Mouse (Mus musculus) right cerebral cortex, postnatal 14 days (tissue): ENCODE measurements around the gene Smyd3.

ENCODE experiments used
- DNase-seq: peaks from one replicate; pipeline ENCODE4 v3.0.0; 2022

Smyd3 gene

GRCm38 (mm10) chr1:179003406-179004132 lies 514.3 kb downstream of the Smyd3 start:
- no peak for DNase-seq

GRCm38 (mm10) chr1:178999876-179000528 lies 517.8 kb downstream of the Smyd3 start:
- no peak for DNase-seq

GRCm38 (mm10) chr1:178997870-178998269 lies 520.0 kb downstream of the Smyd3 start:
- no peak for DNase-seq

GRCm38 (mm10) chr1:178994263-178994662 lies 523.6 kb downstream of the Smyd3 start:
- DNase-seq: no peak

- DNase-seq: no peak
Measured at GRCm38 (mm10) chr1:178992503-178992902, 525.3 kb downstream of the Smyd3 start.

GRCm38 (mm10) chr1:178991470-178991869 lies 526.4 kb downstream of the Smyd3 start:
- no peak for DNase-seq

- no peak for DNase-seq
Measured at GRCm38 (mm10) chr1:178991045-178991444, 526.8 kb downstream of the Smyd3 start.

GRCm38 (mm10) chr1:178989485-178989884 lies 528.4 kb downstream of the Smyd3 start:
- DNase-seq: no peak

- DNase-seq: no peak
Measured at GRCm38 (mm10) chr1:178988176-178988575, 529.7 kb downstream of the Smyd3 start.

- no peak for DNase-seq
Measured at GRCm38 (mm10) chr1:178981641-178982040, 536.2 kb downstream of the Smyd3 start.

- no peak for DNase-seq
Measured at GRCm38 (mm10) chr1:178980185-178980584, 537.7 kb downstream of the Smyd3 start.

GRCm38 (mm10) chr1:178978617-178979245 lies 539.1 kb downstream of the Smyd3 start:
- DNase-seq: no peak

GRCm38 (mm10) chr1:178972055-178972454 lies 545.8 kb downstream of the Smyd3 start:
- DNase-seq: no peak

- DNase-seq: no peak
Measured at GRCm38 (mm10) chr1:178961661-178962060, 556.2 kb downstream of the Smyd3 start.

- peak; percentile 96 for DNase-seq
Measured at GRCm38 (mm10) chr1:178960015-178960559, 557.8 kb downstream of the Smyd3 start.

GRCm38 (mm10) chr1:178958641-178959040 lies 559.2 kb downstream of the Smyd3 start:
- no peak for DNase-seq

- DNase-seq: no peak
Measured at GRCm38 (mm10) chr1:178952910-178953309, 564.9 kb downstream of the Smyd3 start.

- no peak for DNase-seq
Measured at GRCm38 (mm10) chr1:178942251-178942963, 575.4 kb downstream of the Smyd3 start.

- DNase-seq: no peak
Measured at GRCm38 (mm10) chr1:178940353-178940752, 577.5 kb downstream of the Smyd3 start.

- no peak for DNase-seq
Measured at GRCm38 (mm10) chr1:178936976-178937375, 580.9 kb downstream of the Smyd3 start.

GRCm38 (mm10) chr1:178936457-178936856 lies 581.4 kb downstream of the Smyd3 start:
- DNase-seq: no peak

GRCm38 (mm10) chr1:178933953-178934637 lies 583.7 kb downstream of the Smyd3 start:
- DNase-seq: no peak
